Mouse (Mus musculus): ENCODE data around the gene Dis3l2. TPM values are rescaled to one million over a fixed set of nuclear protein-coding genes. Genes with fewer than 3 reads are reported as not detected.

Gene Dis3l2
- polyA plus RNA-seq, 1 experiment from 2014 or later: 30.0 TPM

DNA sequence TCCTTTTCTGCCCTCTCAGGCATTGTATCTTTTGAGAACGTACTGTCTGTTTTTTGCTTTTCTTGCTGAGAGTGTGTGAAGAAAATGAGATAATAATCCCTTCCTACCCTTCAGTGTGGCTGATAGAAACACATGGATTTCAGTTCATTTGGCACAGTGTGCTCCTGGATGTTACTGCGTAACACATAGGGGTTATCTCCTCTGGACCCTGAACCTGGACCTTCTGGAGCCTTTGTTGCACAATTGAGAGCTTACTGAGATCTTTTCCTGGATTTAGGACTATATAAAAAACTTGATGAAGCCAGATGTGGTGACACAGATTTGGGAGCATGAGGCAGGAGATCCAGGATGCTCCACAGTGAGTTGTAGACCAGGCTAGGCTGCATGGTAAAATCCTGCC is 175.9 kb downstream of the Dis3l2 start:
- no peak overlapping the region for H3K4me2 ChIP-seq
- WGBS: 80% methylated on average over 2 of the region's 2 CpGs

DNA sequence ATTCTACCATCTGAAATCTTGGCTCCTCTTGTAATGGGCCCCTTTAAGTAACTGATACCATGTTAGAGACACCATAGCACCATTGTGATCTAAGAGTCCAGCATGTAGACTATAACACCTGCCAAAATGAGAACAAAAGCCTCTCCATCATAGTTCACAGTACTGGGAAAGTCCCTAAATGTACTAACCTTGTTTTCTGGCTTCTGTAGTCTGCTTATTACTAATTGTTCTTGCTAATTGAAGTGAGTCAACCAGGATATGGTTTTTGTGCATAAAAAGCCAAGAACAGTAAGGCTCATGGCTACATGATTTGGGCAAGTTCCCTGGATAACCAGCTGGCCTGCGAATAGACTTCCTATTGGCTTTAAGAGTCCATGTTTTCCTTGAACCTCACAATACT is 183.5 kb downstream of the Dis3l2 start:
- no peak for ATAC-seq (ENCODE audit: insufficient read depth)
- WGBS: 92% methylated on average over 1 of the region's 1 CpGs
- no peak overlapping the region for H3K4me3 ChIP-seq (ENCODE audit: low read depth, low read length)

More for the DNA sequence above, 175.9 kb downstream of the Dis3l2 start:
- DNase-seq (no peak), ATAC-seq (ENCODE audit: insufficient read depth) (no peak)
- no peak overlapping the region for H3K27ac ChIP-seq (ENCODE audit: low read depth)
- H3K4me3 ChIP-seq (ENCODE audit: low read depth, low read length): no peak overlapping the region
- H3K9me3 ChIP-seq (ENCODE audit: low read depth, low read length): no peaks in the 10 kb centered on the region
- no peak for TF ChIP-seq CTCF (IDR thresholded peaks at IDR 0.05; ENCODE audit: low read depth)
- H3K27me3 ChIP-seq (ENCODE audit: insufficient read depth, low read length): no peaks in the 10 kb centered on the region
- H3K36me3 ChIP-seq (ENCODE audit: insufficient read depth): no peaks in the 10 kb centered on the region; the same call in 1 of the 2 replicates
- H3K9ac ChIP-seq: no peak overlapping the region
- H3K4me1 ChIP-seq (ENCODE audit: insufficient read depth): no peaks in the 10 kb centered on the region

DNA sequence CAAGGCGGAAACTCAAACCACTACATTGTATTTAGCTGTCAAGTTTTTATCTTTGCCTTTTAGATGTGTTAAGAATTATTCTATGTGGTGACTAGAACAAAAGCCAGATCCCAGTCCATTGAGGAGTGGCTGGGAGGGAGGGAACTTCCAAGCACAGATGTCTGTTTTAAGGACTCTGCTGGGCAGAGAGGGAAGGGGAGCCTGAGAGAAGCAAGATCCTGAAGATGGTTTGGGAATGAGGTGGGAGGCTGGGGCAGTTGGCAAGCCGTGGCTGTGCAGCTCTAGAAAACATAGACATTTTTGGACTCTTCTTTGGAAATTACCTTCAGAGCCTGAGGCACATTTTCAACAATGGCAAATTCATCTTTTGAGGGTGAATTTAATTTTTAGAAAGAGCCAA is 208.9 kb downstream of the Dis3l2 start:
- no peaks in the 10 kb centered on the region; the same call in 1 of the 2 replicates for H3K4me1 ChIP-seq (ENCODE audit: insufficient read depth)
- no peak overlapping the region for H3K4me3 ChIP-seq (ENCODE audit: low read depth, low read length)
- ATAC-seq (ENCODE audit: insufficient read depth) (no peak), DNase-seq (no peak)
- no peak overlapping the region for H3K9ac ChIP-seq
- no peaks in the 10 kb centered on the region for H3K27me3 ChIP-seq (ENCODE audit: insufficient read depth, low read length)
- H3K9me3 ChIP-seq (ENCODE audit: low read depth, low read length): no peaks in the 10 kb centered on the region
- no peak for TF ChIP-seq CTCF (IDR thresholded peaks at IDR 0.05; ENCODE audit: low read depth)
- H3K4me2 ChIP-seq: no peak overlapping the region
- 73% methylated on average over 2 of the region's 2 CpGs for WGBS
- no peaks in the 10 kb centered on the region for H3K36me3 ChIP-seq (ENCODE audit: insufficient read depth)
- H3K27ac ChIP-seq (ENCODE audit: low read depth): no peak overlapping the region

More for the DNA sequence above, 183.5 kb downstream of the Dis3l2 start:
- H3K9me3 ChIP-seq (ENCODE audit: low read depth, low read length): no peaks in the 10 kb centered on the region
- H3K27me3 ChIP-seq (ENCODE audit: insufficient read depth, low read length): no peaks in the 10 kb centered on the region
- no peak overlapping the region for H3K4me2 ChIP-seq
- DNase-seq: no peak
- no peaks in the 10 kb centered on the region for H3K36me3 ChIP-seq (ENCODE audit: insufficient read depth)
- no peaks in the 10 kb centered on the region for H3K4me1 ChIP-seq (ENCODE audit: insufficient read depth)
- H3K27ac ChIP-seq (ENCODE audit: low read depth): no peak overlapping the region
- TF ChIP-seq CTCF (IDR thresholded peaks at IDR 0.05; ENCODE audit: low read depth): no peak
- H3K9ac ChIP-seq: no peak overlapping the region

DNA sequence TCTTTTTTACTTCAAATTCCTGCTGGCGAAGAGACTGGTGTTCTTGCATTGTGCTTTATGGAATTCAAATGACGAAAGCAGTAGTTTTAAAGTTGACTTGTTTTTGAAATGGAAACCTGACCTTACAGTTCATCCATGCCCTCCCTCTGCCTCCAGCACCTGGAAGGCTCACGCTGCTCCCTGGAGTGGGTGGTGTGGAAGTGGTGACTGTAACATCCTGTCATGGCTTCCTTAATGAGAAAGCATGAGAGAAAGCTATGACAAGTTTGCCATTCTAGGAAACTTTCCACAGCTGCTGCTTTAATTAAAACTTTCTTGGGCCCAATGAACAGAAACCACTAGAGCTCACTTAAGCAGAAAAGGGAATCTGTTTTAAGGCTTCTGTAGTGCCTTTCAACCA is 210.3 kb downstream of the Dis3l2 start:
- WGBS: 70% methylated on average over 3 of the region's 3 CpGs
- Histone ChIP-seq H3K4me2 (no peak overlapping the region), H3K4me3 (ENCODE audit: low read depth, low read length) (no peak overlapping the region), H3K4me1 (ENCODE audit: insufficient read depth) (no peaks in the 10 kb centered on the region; the same call in 1 of the 2 replicates), H3K36me3 (ENCODE audit: insufficient read depth) (no peaks in the 10 kb centered on the region), H3K9me3 (ENCODE audit: low read depth, low read length) (no peaks in the 10 kb centered on the region), H3K9ac (no peak overlapping the region), H3K27me3 (ENCODE audit: insufficient read depth, low read length) (no peaks in the 10 kb centered on the region), H3K27ac (ENCODE audit: low read depth) (no peak overlapping the region)
- no peak for TF ChIP-seq CTCF (IDR thresholded peaks at IDR 0.05; ENCODE audit: low read depth)
- DNase-seq (no peak), ATAC-seq (ENCODE audit: insufficient read depth) (no peak)

DNA sequence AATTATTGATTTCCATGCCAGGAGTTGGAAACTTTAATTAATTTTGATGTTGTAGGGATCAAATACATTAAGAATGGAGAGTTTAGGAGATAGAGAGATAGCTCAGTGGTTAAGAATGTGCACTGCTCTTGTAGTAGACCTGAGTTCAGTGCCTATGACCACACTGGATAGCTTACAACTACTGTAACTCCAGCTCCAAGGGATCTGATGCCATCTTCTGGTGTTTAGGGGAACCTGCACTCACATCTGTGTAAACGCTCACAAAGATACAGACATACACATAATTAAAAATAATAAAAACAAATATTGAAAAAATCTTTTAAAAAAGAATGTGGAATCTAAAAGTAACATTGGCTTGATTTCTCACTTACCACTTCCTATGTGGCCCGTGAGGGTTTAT is 211.1 kb downstream of the Dis3l2 start:
- no peak for DNase-seq
- ATAC-seq (ENCODE audit: insufficient read depth): no peak
- 94% methylated on average over 2 of the region's 2 CpGs for WGBS

DNA sequence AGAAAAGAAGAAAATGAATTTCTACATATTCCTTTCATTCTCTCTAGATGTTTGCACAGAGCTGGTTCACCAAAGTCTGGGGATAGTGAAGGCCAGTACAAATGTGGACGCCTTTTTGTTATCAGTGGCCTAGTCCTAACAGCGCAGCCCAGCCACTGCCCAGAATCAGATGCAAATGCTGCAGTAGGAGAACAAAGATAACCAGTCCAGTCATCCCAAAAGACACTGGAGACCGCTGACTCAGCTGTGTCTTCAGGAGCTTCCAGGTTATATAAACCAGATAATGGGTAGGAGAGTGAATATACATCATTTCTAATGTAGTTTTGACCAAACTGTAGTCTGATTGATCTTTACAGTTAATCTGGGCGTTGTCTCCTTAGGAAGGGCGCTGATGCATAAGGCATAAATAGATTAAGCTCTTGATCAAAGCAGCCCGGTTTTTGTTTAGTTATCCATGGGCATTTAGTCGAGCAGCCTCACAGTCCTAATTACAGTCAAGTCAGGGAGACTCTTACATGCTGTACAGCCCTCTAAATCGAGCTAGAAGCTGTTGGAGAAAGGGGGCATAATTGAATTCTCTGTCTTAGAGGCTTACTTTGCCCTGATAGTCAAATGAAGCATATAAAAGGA is 212.9 kb downstream of the Dis3l2 start:
- no peak overlapping the region for H3K4me2 ChIP-seq
- WGBS: 63% methylated on average over 8 of the region's 8 CpGs
- H3K9me3 ChIP-seq (ENCODE audit: low read depth, low read length): no peaks in the 10 kb centered on the region
- H3K36me3 ChIP-seq (ENCODE audit: insufficient read depth): no peaks in the 10 kb centered on the region
- H3K4me1 ChIP-seq (ENCODE audit: insufficient read depth): no peaks in the 10 kb centered on the region; the same call in 1 of the 2 replicates
- no peaks in the 10 kb centered on the region for H3K27me3 ChIP-seq (ENCODE audit: insufficient read depth, low read length)
- no peak for TF ChIP-seq CTCF (IDR thresholded peaks at IDR 0.05; ENCODE audit: low read depth)
- DNase-seq: no peak
- H3K27ac ChIP-seq (ENCODE audit: low read depth): no peak overlapping the region
- no peak overlapping the region for H3K4me3 ChIP-seq (ENCODE audit: low read depth, low read length)
- no peak for ATAC-seq (ENCODE audit: insufficient read depth)
- no peak overlapping the region for H3K9ac ChIP-seq

More for the DNA sequence above, 211.1 kb downstream of the Dis3l2 start:
- no peaks in the 10 kb centered on the region for H3K9me3 ChIP-seq (ENCODE audit: low read depth, low read length)
- H3K4me3 ChIP-seq (ENCODE audit: low read depth, low read length): no peak overlapping the region
- H3K9ac ChIP-seq: no peak overlapping the region
- no peaks in the 10 kb centered on the region for H3K36me3 ChIP-seq (ENCODE audit: insufficient read depth)
- H3K4me1 ChIP-seq (ENCODE audit: insufficient read depth): no peaks in the 10 kb centered on the region; the same call in 1 of the 2 replicates
- H3K27ac ChIP-seq (ENCODE audit: low read depth): no peak overlapping the region
- H3K4me2 ChIP-seq: no peak overlapping the region
- H3K27me3 ChIP-seq (ENCODE audit: insufficient read depth, low read length): no peaks in the 10 kb centered on the region
- TF ChIP-seq CTCF (IDR thresholded peaks at IDR 0.05; ENCODE audit: low read depth): peak; percentile 13; the same call in 1 of the 2 replicates

DNA sequence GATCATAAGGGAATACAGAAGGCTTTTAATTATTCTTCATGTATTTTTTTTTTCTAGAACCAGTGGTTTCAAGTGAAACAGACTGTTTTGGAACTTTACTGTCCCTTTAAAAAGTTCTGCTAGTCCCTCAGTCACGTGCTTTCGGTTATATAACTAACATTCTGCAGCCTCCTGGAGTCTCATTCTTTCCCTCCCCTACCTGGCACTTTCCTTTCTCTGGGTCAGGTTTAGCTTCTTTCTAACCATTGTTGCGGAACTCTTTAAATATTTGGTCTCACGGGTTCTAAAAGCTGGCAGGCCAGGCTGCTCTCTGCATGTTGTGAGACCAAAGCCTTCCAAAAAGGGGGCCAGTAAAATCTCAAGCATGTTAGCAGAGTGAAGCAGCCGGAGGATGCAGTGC is 222.2 kb downstream of the Dis3l2 start:
- H3K36me3 ChIP-seq (ENCODE audit: insufficient read depth): no peaks in the 10 kb centered on the region
- no peak overlapping the region for H3K27ac ChIP-seq (ENCODE audit: low read depth)
- DNase-seq: peak; percentile 11
- TF ChIP-seq CTCF (IDR thresholded peaks at IDR 0.05; ENCODE audit: low read depth): no peak
- H3K27me3 ChIP-seq (ENCODE audit: insufficient read depth, low read length): no peaks in the 10 kb centered on the region
- H3K9ac ChIP-seq: no peak overlapping the region
- no peaks in the 10 kb centered on the region for H3K9me3 ChIP-seq (ENCODE audit: low read depth, low read length)
- no peak overlapping the region for H3K4me3 ChIP-seq (ENCODE audit: low read depth, low read length)
- H3K4me2 ChIP-seq: no peak overlapping the region
- no peak for ATAC-seq (ENCODE audit: insufficient read depth)
- no peaks in the 10 kb centered on the region for H3K4me1 ChIP-seq (ENCODE audit: insufficient read depth)
- 59% methylated on average over 5 of the region's 5 CpGs for WGBS
